13 mouse cellular contexts compared by ENCODE assay signal in the genomic region with DNA sequence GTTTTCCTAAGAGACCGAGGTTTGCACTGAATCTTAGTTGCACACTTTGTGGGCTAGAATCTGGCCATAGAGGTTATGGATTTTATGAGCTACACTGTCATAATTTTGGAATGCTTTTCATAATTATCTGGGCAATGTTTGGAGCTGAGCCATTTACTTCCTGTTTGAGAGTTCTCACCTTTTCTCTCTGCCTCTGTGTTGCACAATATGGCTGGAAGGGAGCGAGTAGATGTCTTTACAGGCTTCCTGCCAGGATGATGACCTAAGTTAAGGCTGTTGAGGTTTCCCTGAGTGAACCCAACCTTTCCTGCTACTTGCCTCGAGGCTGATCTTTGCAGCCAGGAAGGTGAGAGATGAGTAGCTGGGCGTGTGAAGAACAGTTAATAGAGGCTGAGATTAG.
"Had no signal": no experiment of that assay in that cellular context is flagged by ENCODE, and none has a peak within 500 bp of the region (broad histone marks: within the 10 kb centered on the region; RNA-seq: fewer than 3 reads in every experiment).

No protein-coding gene starts in this region.

- H3K27ac ChIP-seq: kidney, embryonic 15.5 days; limb, embryonic 12.5 days; liver, embryonic 15.5 days; macrophage; midbrain, embryonic 15.5 days; neural tube, embryonic 12.5 days; stomach, postnatal 0 days had no signal

- H3K36me3 ChIP-seq: kidney, embryonic 15.5 days; limb, embryonic 12.5 days; liver, embryonic 15.5 days; neural tube, embryonic 12.5 days had no signal

- H3K9ac ChIP-seq: kidney, embryonic 15.5 days; limb, embryonic 12.5 days; liver, embryonic 15.5 days; lung, embryonic 14.5 days; midbrain, embryonic 15.5 days; neural tube, embryonic 12.5 days had no signal

- H3K4me2 ChIP-seq: kidney, embryonic 15.5 days; limb, embryonic 12.5 days; liver, embryonic 15.5 days; lung, embryonic 14.5 days; midbrain, embryonic 11.5 days; midbrain, embryonic 15.5 days; neural tube, embryonic 12.5 days had no signal

- H3K27me3 ChIP-seq: kidney, embryonic 15.5 days; limb, embryonic 12.5 days; liver, embryonic 15.5 days; megakaryocyte, embryonic 14.5 days; midbrain, embryonic 15.5 days; neural tube, embryonic 12.5 days had no signal

- DNase-seq: kidney, postnatal 14 days; liver; lung, embryonic 14.5 days; thymus, postnatal 14 days had no signal

- H3K4me3 ChIP-seq: kidney, embryonic 15.5 days; limb, embryonic 12.5 days; liver, embryonic 15.5 days; megakaryocyte, embryonic 14.5 days; midbrain, embryonic 15.5 days; neural tube, embryonic 12.5 days had no signal

- ATAC-seq: midbrain, embryonic 15.5 days had no signal

- H3K9me3 ChIP-seq: kidney, embryonic 15.5 days; limb, embryonic 12.5 days; liver, embryonic 15.5 days; megakaryocyte, embryonic 14.5 days; midbrain, embryonic 15.5 days; neural tube, embryonic 12.5 days had no signal

- H3K4me1 ChIP-seq: limb, embryonic 12.5 days; liver, embryonic 15.5 days; megakaryocyte, embryonic 14.5 days; midbrain, embryonic 15.5 days; neural tube, embryonic 12.5 days had no signal
